Mouse (Mus musculus) intestine, postnatal 0 days (tissue): ENCODE measurements around the gene Ssbp3. TPM values are rescaled to one million over a fixed set of nuclear protein-coding genes. Genes with fewer than 3 reads are reported as not detected.

ENCODE experiments used
- ATAC-seq: fragments of 200-750 bp; cut with Nextera tagmentation; 2 replicates; pipeline ENCODE4 v1.8.0; 2017; ENCODE audit warnings: mild to moderate bottlenecking, moderate TSS enrichment, moderate library complexity
- H3K27ac ChIP-seq: fragments of 300-500 bp; sonication (generic); 2 replicates; pipeline ENCODE4 v1.5.1; 2014; ENCODE audit warnings: mild to moderate bottlenecking, low read depth, low read length, moderate library complexity
- H3K27me3 ChIP-seq: fragments of 300-500 bp; sonication (generic); replicated peaks from 2 replicates; pipeline ENCODE4 v1.6.1; 2014; ENCODE audit warnings: low read length, mixed read lengths; ENCODE audit not compliant: control insufficient read depth, insufficient read depth
- H3K36me3 ChIP-seq: fragments of 300-500 bp; sonication (generic); 2 replicates; pipeline ENCODE4 v1.6.1; 2014; ENCODE audit warnings: mild to moderate bottlenecking, moderate library complexity; ENCODE audit not compliant: control insufficient read depth, insufficient read depth
- H3K4me1 ChIP-seq: fragments of 300-500 bp; sonication (generic); replicated peaks from 2 replicates; pipeline ENCODE4 v1.6.1; 2014; ENCODE audit warnings: antibody characterized with exemption, low read length, mixed read lengths; ENCODE audit not compliant: control insufficient read depth, insufficient read depth
- H3K4me2 ChIP-seq: fragments of 300-500 bp; sonication (generic); replicated peaks from 2 replicates; pipeline ENCODE4 v1.6.1; 2014; ENCODE audit warnings: low read depth, mild to moderate bottlenecking, moderate library complexity
- H3K4me3 ChIP-seq: fragments of 300-500 bp; sonication (generic); 2 replicates; pipeline ENCODE4 v1.5.1; 2014; ENCODE audit warnings: low read depth, low read length
- H3K9ac ChIP-seq: fragments of 300-500 bp; sonication (generic); 2 replicates; pipeline ENCODE4 v1.6.1; 2014; ENCODE audit warnings: mild to moderate bottlenecking, low read depth, low read length
- H3K9me3 ChIP-seq: fragments of 300-500 bp; sonication (generic); 2 replicates; pipeline ENCODE4 v1.6.1; 2016; ENCODE audit warnings: mixed run types; ENCODE audit not compliant: control insufficient read depth
- CTCF ChIP-seq: sonication (generic); IDR thresholded peaks from 2 replicates; pipeline ENCODE4 v1.5.1; 2016; ENCODE audit warnings: low read depth, mild to moderate bottlenecking, control low read depth, antibody characterized with exemption, moderate library complexity
- WGBS: fragments of 180-500 bp; shearing (Covaris S2); extraction: QIAGEN DNeasy Blood & Tissue Kit; methylation state at CpG from one replicate; pipeline ENCODE4 v1.1.7; 2014; 5-methylcytosine and 5-hydroxymethylcytosine counted together
- polyA plus RNA-seq: library from polyadenylated mRNA; unstranded; fragments of >200 nt; fragmentation: Nextera tagmentation; extraction: Ambion mirVana; gene quantifications from 2 replicates; pipeline ENCODE4 v1.2.1, GENCODE M21; 2015

Gene Ssbp3
- polyA plus RNA-seq, 1 experiment from 2014 or later = 45.2 TPM

GRCm38 (mm10) chr4:106995069-106995468 is 84.6 kb downstream of the Ssbp3 start:
- peak; percentile 49; the same call in 1 of the 2 replicates for ATAC-seq
- H3K4me2 ChIP-seq = no peak overlapping the region
- WGBS = 61% methylated on average over 6 of the region's 6 CpGs
- H3K9me3 ChIP-seq = no peaks in the 10 kb centered on the region
- no peaks in the 10 kb centered on the region for H3K27me3 ChIP-seq
- no peak overlapping the region for H3K4me3 ChIP-seq
- no peaks in the 10 kb centered on the region; the same call in 1 of the 2 replicates for H3K4me1 ChIP-seq
- H3K27ac ChIP-seq = no peak overlapping the region
- no peaks in the 10 kb centered on the region for H3K36me3 ChIP-seq
- H3K9ac ChIP-seq = no peak overlapping the region
- no peak for TF ChIP-seq CTCF

DNA sequence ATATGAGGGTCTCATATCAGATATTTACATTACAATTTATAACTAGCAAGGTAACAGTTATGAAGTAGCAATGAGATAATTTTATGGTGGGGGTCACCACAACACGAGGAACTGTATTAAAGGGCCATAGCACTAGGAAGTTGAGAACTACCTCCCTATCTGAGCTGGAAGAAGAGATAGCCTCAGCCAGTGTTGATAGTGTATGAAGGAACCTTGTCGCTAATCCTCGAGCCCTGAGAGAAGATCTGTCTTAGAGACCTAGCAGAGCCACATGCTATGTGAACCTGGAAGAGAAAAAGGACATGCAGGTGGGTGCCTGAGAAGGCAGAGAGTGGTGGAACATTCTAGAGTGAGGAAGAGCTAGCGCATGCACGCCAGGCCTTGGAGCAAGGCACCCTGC is 85.0 kb downstream of the Ssbp3 start:
- no peaks in the 10 kb centered on the region for H3K9me3 ChIP-seq

GRCm38 (mm10) chr4:106996305-106997076 is 86.0 kb downstream of the Ssbp3 start:
- Histone ChIP-seq H3K4me2 (no peak overlapping the region), H3K27me3 (no peaks in the 10 kb centered on the region), H3K4me1 (no peaks in the 10 kb centered on the region; the same call in none of the 2 replicates), H3K36me3 (no peaks in the 10 kb centered on the region), H3K27ac (no peak overlapping the region), H3K9me3 (no peaks in the 10 kb centered on the region), H3K4me3 (no peak overlapping the region), H3K9ac (no peak overlapping the region)
- no peak for ATAC-seq
- 36% methylated on average over 13 of the region's 13 CpGs for WGBS
- no peak for TF ChIP-seq CTCF

More for the DNA sequence above, 85.0 kb downstream of the Ssbp3 start:
- no peak overlapping the region for H3K4me3 ChIP-seq
- no peak overlapping the region for H3K4me2 ChIP-seq
- H3K27me3 ChIP-seq = no peaks in the 10 kb centered on the region
- H3K9ac ChIP-seq = no peak overlapping the region
- no peak overlapping the region; the same call in 1 of the 2 replicates for H3K27ac ChIP-seq
- no peak for TF ChIP-seq CTCF
- ATAC-seq = no peak
- no peaks in the 10 kb centered on the region; the same call in 1 of the 2 replicates for H3K4me1 ChIP-seq
- H3K36me3 ChIP-seq = no peaks in the 10 kb centered on the region
- WGBS = 70% methylated on average over 5 of the region's 5 CpGs

- peaks cover 2% of the 10 kb centered on the region for H3K4me1 ChIP-seq
Observed at GRCm38 (mm10) chr4:107001259-107001810, 90.8 kb downstream of the Ssbp3 start.

DNA sequence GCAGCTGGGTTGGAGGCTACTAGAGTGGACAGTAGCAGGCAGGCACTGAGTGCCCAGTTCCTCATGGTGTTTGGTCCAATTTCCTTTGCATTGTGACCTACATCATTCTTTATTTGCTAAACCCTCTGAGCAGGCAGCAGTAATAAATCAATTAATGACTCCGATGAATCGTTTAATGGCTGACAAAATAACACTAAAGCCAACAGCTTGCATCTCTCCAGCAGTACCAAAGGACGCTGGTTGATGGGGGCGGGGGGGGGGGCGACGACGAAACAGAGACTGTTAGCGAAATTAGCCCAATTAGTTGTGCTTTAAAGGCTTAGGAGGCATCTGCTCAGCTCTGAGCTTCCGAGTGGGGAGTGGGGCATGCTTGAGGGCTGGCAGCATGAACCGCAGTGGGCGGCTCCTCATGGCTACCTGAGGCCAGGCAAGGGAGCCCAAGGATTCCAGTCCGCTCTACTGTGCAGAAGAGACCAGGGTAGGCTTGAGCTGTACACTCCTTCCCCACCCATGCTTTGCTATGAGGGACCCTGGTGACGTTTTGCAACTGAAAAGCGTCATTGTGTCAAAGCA is 91.5 kb downstream of the Ssbp3 start:
- Histone ChIP-seq H3K27me3 (no peaks in the 10 kb centered on the region), H3K4me2 (peak overlapping the region; percentile 18; the same call in 1 of the 2 replicates), H3K9me3 (no peaks in the 10 kb centered on the region), H3K4me1 (peaks cover 2% of the 10 kb centered on the region), H3K9ac (no peak overlapping the region), H3K4me3 (no peak overlapping the region), H3K36me3 (no peaks in the 10 kb centered on the region), H3K27ac (peak overlapping the region; percentile 84)
- WGBS = 43% methylated on average over 14 of the region's 14 CpGs
- no peak for TF ChIP-seq CTCF
- ATAC-seq = 0 out of 2 replicates have a peak, but pooled peaks have one; percentile 1

More at GRCm38 (mm10) chr4:107001259-107001810, 90.8 kb downstream of the Ssbp3 start:
- Histone ChIP-seq H3K9me3 (no peaks in the 10 kb centered on the region), H3K9ac (no peak overlapping the region), H3K4me2 (0 out of 2 replicates have a peak overlapping the region, but pooled peaks have one; percentile 3), H3K27me3 (no peaks in the 10 kb centered on the region), H3K4me3 (no peak overlapping the region), H3K27ac (peak overlapping the region; percentile 84), H3K36me3 (no peaks in the 10 kb centered on the region)
- WGBS = 39% methylated on average over 5 of the region's 5 CpGs
- ATAC-seq = peak; percentile 61
- TF ChIP-seq CTCF = no peak

GRCm38 (mm10) chr4:107002517-107003165 is 92.1 kb downstream of the Ssbp3 start:
- TF ChIP-seq CTCF = no peak
- ATAC-seq = 0 out of 2 replicates have a peak, but pooled peaks have one; percentile 28
- Histone ChIP-seq H3K27me3 (no peaks in the 10 kb centered on the region), H3K9ac (no peak overlapping the region), H3K27ac (peak overlapping the region; percentile 84), H3K4me1 (peaks cover 2% of the 10 kb centered on the region), H3K36me3 (no peaks in the 10 kb centered on the region), H3K4me2 (peak overlapping the region; percentile 31), H3K9me3 (no peaks in the 10 kb centered on the region), H3K4me3 (no peak overlapping the region)
- 42% methylated on average over 11 of the region's 11 CpGs for WGBS
